Mouse (Mus musculus) retina, embryonic 14.5 days (tissue): ENCODE data around the gene B4galnt4.

ENCODE experiments used
- DNase-seq: peaks from one replicate; pipeline ENCODE4 v3.0.0-alpha.2; 2015; ENCODE audit warnings: low spot score

B4galnt4 gene

DNA sequence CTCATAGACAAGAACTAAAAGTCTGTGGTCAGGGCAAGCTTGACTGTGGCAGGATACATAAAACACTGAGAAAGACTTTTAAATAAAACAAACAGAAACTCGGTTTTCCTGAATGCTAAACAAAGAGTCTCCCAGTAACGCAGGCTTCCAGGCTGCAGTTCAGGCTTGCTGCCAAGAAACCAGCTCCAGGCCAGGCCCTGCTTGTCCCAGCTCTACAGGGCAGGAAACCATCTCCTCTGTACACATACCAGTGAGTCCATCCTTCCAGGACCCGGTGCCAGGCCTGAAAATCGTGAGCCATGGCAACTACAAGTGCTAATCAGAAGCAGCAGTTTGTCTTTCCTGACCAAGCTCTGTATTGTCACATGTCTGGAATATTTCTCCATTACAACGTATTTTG is 19.2 kb upstream of the B4galnt4 start:
- no peak for DNase-seq

DNA sequence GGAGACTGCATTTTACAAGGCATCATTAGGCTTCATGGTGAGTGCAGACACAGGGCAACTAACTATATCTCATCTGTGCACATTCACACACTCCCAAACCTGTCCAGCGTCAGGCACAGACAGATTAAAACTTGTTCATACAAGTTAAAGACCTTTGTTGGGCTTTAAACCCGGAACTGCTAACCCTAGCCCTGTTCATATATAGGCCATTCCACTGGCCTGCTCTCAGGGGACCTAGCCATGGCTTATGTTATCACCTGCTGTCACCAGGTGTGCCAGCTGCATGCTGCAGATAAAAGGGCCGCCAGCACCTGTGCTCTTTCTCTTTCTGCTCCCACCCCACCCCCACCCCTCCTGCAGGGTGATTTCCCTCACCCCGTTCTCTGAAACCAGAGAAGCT is 18.4 kb upstream of the B4galnt4 start:
- DNase-seq, result no peak

DNA sequence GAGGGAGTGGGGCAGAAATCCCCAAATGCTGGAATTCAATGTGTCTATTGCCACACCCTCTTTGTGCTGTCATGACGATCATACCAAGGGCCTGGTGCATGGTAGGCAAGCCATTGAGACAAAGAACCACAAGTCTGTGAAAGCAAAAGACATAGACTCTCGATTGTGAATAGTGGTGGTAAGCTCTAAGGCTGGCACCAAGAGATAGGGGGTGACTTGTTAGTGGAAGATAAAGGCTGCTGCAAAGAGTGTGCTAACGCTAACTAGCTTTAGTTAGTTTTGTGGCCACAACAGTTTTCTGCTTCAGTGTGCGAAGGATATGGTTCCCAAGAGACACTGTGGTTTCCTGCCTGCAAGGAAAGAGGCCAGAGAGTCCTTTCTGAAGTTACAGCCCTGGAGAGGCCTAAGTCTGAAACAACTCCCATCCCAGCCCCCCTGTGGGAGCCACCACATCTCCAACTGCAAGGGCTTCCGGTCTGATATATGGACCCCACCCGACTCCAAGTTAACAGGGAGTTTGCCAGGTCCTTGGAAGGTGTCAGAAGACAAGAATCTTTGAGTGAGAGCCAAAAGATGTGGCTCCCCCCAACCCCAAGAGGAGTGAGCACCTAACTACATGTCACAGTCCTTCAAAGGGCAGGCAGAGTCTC is 13.8 kb upstream of the B4galnt4 start:
- DNase-seq, result no peak

DNA sequence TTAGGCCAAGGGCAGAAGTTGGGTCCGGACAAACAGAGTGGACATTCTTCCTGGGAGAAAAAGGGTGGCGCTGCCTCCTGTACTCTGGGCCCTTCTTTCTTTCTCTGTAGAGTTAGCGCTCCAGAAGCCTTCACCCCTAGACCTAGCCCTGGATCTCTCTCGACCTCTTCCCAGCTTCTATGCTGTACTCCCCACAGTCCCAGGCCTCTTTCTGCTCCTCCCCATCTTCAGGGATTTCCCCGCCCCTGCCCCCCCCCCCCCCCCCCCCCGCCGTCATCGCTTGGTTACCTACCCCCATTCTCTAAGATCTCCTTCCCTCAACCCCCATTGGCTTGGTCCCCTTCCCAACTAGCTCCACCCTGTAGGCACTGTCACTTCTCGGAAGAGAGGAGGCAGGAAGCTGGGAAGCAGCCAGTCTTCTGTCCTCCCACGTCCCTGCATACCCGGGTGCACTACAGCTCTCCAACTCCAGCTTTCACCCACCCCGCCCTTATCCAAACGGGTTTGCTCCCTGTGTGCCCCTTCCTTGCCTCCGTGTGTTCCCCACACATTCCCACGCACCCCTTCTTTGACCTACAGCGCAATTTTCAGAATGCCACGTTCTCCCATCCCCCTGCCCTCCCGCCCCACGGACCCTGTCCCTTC is 13.2 kb upstream of the B4galnt4 start:
- DNase-seq, result peak; percentile 40

DNA sequence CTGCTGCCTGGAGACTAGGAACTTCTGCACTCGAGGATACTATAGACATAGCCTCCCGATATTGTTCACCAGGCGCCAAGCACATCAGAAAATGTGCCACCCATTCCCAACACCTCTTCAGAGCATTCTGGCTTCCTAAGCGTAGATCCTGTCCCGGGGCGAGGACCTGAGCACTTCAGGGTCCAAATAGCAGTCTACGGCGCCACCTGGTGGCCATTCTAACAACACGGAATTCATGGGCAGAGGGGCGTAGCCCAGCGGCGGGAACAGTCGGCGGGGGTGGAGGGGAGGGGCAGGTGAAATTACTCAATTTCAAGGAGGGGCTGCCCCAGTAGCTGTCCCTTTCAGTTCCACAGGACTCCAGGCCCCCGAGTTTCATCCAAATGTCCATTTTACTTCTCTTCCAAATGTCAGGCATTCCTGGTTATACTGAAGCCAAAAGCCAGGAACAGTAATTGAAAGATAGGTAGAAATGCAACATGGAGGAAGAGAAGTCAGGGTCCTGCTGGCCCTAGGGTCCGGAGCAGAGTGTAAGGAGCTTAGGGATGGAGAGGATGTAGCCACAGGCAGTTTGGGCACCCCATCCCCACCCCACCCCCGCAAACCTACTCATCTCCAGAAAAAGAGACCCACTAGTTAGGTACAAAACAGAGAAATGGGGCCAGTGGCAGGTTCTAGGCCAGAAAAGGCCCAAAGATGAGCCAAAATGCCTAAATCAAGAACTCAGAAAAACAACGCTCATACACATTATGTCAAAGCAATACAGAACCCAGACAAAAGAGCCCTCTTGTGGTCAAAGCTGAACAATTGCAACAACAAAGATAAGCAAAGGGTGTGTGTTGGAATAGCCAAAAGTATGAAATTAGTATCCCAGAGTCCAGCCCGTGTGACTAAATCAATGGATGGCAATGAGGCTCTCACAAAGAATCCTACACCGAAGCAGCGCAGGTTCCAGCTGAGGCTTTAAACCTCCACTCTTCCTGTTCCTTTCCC is 12.4 kb upstream of the B4galnt4 start:
- peak; percentile 95 for DNase-seq

DNA sequence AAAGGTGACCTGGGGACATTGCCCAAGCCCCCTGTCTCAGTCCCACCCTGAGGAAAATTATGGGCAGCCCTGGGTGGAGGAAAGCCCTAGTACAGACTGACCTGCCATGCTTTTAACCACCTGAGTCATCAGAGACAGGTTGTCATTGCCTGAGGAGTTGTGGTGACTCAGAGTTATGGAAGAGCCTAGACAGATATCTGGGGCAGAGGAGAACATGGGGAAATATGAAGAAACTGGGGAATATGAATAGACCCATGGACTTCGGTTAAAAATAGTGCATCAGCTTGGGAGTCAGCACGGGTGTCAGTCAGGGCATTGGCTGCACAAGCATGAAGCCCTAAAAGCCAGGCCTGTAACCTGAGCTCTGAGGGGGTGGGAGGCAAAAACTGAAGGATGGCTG is 11.6 kb upstream of the B4galnt4 start:
- DNase-seq, result no peak

DNA sequence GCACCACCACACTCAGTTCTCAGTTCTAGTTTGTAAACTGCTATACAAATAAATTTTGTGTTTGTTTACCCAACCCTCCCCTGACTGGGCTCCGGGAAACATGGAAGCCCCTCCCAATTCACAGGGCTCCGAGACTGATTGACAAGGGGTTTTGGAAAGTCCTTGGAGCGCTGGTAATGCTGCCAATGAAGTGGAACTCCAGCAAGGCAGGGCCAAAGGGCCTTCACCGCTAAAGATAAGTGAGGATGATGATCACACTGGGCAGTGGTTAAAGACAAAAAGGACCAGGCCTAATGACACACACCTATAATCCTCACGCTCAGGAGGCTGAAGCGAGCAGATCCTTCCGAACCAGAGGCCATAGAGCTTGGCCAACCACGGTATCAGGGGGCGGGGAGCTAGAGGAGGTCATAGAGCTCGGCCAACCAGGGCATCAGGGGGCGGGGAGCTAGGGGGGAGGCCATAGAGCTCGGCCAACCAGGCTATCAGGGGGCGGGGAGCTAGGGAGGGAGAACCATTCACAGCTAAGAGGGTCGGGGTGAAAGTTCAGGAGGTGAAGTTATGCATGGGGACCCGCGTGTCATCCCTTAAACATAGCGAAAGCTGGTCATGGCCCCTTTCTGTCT is 9.7 kb upstream of the B4galnt4 start:
- no peak for DNase-seq

DNA sequence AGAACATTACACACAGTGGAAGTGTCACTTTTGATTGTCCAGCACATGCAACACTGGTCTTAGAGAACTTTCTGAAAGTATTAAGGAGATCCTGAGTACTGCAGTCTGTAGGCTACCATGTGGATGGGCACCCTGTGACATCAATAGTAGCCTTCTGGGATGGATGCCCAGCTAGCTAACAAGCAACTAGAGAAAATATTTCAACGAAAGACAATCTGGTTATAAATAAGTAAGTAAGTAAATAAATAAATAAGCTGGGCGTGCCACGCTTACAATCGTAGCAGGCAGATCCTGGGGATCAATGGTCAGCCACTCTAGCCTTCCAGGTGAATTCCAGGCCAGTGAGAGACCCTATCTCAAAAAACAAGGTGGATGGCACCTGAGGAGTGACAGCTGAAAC is 8.9 kb upstream of the B4galnt4 start:
- no peak for DNase-seq

DNA sequence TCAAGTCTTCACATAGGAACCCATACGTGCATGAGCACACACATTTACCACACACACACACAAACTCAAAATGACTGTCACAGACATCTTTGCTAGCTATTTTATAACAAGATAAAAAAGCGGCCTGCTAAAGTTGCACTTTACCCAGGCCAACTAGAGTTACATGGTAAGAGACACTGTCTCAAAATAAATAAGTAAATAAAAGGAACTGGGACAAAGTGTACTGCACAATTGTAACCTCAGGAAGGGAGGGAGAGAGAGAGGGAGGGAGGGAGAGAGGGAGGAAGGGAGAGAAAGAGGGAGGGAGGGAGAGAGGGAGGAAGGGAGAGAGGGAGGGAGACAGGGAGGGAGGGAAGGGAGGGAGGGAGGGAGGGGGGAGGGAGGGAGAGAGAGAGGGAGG is 8.5 kb upstream of the B4galnt4 start:
- no peak for DNase-seq

DNA sequence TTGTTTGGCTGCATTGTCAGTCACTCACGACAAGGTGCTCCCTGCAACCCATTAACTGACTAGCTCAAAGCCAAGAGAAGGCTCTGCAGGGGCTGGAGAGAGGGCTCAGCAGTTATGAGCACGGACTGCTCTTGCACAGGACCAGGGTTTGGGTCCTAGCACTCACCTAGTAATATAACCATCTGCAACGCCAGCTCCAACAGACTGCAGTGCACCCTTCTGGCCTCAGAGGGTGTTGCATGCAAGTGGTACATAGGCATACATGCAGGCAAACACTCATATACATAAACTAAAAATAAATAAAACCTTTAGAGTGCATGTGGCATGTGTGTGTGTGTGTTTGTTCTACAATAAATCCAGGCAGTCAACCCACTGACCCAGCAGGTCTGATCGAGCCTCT is 5.1 kb upstream of the B4galnt4 start:
- no peak for DNase-seq

DNA sequence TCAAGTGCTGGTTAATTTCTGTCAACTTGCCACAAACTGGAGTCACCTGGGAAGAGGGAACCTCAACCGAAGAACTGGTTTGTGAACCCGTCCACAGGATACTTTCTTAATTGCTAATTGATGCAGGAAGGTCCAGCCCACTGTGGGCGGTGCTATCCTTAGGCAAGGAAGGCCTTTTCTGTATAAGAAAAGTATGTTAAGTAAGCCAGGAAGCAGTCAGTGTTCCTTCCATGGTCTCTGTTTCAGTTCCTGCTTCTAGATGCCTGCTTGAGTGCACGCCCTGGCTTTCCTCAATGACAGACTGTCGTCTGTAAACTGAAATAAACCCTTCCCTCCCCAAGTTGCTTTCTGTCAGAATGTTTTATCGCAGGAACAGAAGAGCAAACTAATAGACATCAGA is 3.9 kb upstream of the B4galnt4 start:
- DNase-seq, result no peak

DNA sequence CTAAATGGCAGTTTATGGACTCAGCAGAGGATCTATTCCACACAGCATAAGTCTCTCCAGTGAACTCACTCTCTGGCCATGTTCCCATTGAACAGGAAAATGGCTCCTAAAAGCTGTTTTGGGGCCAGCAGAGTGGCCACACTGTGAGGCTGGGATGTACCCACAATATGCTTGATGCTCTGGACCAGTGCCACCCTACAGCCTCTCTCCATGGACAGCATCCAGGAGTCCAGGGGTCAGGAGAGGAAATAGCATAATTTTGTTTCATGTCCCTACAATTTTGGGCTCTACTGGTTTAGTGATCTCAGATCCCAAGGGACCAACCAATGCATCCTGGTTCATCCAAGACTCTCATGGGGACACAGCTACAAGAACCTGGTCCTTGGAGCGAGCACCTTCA is 3.4 kb upstream of the B4galnt4 start:
- no peak for DNase-seq

DNA sequence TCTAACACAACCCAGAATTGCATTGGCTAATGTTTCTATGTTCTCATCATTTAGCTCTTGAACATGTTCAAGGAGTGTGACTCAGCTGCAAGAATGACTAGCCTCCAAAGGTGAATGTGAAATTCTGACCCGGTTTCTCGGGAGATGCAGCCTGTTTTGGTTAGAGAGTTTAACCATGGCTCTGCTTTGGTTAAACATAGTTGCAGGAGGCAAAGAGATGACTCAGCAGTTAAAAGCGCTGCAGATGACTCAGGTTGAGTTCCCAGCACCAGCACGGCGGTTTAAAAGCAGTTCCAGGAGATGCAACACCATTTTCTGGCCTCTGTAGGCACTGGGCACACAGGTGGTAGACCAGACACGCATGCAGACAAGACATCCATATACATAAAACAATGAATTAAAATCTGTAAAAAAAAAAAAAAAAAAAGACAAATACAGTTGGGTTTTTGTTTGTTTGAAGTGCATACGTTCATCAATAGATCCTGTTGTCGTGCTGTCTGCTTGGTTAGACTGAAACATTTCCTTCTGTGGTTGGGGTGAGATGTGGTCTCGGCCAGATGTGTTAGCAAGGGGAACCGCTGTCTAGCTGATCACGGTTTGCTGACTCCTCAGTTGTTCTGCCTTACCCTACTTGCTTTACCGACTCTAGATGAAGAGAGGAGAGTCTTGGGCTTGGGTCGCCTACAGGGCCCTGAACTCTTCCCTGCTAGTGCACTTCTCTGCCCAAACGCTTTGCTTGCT is 2.1 kb upstream of the B4galnt4 start:
- no peak for DNase-seq

DNA sequence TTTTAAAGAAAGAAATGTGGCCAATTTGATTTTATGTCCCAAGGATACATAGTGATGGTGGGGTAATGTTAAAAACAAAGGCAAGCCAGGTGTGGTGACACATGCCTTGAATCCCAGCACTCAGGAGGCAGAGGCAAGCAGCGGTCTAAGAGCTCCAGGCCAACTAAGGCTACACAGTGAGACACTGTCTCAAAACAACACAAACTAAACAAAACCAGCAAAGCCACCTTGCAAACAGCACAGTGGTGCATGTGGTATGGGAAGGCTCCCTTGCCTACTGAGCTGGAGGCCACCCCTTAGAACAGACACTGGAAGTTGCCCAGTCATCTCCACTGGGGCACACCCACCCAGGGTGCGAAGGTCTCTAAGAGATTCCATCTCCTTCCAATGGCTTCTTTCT is 975 bp upstream of the B4galnt4 start:
- no peak for DNase-seq

DNA sequence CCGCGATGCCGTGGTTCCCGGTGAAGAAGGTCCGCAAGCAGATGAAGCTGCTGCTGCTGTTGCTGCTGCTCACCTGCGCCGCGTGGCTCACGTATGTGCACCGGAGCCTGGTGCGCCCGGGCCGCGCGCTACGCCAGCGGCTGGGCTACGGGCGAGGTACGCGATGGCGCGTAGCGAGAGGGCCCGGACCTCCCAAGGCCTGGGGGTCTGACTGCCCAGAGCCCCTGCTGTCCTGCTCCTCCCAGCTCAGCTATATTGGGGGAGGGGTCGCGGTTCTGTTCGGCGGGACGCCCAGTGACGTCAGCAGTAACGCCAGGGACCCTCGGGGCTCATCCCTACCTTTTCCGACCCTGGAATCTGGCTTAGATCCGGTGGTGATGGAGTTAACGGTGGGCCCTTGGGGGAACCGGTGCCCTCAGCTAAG is 377 bp downstream of the B4galnt4 start:
- DNase-seq, result peak; percentile 55

DNA sequence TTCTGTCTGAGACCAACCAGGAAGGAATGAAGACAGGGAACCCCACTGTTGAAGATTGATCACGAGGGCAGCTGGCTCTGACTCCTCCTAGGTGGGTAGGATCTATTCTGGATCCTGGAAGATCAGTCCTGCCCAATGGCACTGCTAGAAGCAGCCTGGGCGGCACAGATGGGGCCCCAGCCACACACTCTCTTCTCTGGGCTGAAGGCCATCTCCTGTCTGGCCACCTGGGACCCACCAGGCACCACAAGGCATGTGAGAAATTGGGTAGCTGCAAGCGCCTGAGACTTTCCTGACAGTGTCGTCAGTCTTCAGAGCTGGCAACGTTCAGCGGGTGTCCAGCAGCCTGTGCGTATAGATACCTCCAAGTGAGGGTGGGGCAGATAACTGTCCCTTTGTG is 1.6 kb downstream of the B4galnt4 start:
- no peak for DNase-seq

DNA sequence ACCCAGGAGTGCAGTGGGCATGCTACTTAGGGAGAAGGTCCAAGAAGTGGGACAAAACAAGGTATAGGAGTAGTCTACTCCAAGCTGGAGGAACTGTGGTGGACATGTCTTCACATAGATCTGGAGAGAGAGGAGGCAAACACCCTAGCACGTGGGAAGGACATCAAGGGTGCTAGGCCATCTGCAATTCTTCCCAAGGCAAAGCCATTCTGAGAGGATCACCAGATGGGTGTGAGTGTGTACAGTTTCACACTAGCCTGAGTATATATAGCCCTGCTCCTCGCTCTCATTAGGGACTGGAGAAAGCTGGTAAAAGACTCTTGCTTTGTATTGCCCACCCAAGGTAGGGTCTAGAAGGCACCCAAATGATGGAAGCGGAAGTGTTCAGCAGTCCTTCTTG is 2.4 kb downstream of the B4galnt4 start:
- DNase-seq, result no peak

DNA sequence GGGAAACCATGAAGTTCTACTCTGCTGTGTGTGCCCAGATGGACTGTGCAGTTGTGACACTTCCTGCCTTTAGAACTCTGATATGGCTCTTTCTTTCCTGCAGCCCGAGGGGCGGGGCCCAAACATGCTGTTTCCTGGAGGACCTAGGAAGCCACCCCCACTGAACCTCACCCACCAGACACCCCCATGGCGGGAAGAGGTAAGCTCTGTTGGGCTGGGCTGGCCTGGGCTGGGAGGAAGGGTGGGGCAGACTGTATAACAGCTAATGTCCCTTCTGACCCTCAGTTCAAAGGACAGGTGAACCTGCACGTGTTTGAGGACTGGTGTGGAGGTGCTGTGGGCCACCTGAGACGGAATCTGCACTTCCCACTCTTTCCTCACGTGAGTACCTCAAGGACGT is 3.3 kb downstream of the B4galnt4 start:
- no peak for DNase-seq

DNA sequence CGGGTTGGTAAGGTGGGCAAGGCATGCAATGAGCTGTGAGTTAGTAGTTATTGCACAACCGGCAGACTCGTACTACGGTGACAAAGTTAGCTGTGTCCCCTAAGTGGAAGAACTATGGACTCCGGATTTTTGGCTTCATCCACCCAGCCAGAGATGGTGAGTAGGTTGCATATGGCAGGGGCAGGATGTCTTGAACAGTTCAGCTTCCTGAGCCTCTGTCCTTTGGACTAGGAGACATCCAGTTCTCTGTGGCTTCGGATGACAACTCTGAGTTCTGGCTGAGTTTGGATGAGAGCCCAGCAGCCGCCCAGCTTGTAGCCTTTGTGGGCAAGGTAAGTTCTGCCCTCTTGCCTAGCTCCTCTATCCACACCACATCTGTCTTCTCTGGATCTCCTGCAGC is 3.7 kb downstream of the B4galnt4 start:
- no peak for DNase-seq

DNA sequence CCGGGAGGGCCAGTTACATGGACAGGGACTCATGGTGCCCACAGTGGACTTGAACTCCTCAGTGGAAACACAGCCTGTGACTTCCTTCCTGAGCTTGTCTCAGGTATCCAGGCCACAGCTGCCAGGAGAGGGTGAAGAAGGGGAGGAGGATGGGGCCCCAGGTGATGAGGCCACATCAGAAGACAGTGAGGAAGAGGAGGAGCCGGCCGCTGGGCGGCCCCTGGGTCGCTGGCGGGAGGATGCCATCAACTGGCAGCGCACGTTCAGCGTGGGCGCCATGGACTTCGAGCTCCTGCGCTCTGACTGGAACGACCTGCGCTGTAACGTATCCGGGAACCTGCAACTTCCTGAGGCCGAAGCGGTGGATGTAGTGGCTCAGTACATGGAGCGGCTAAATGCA is 7.4 kb downstream of the B4galnt4 start:
- DNase-seq, result no peak

DNA sequence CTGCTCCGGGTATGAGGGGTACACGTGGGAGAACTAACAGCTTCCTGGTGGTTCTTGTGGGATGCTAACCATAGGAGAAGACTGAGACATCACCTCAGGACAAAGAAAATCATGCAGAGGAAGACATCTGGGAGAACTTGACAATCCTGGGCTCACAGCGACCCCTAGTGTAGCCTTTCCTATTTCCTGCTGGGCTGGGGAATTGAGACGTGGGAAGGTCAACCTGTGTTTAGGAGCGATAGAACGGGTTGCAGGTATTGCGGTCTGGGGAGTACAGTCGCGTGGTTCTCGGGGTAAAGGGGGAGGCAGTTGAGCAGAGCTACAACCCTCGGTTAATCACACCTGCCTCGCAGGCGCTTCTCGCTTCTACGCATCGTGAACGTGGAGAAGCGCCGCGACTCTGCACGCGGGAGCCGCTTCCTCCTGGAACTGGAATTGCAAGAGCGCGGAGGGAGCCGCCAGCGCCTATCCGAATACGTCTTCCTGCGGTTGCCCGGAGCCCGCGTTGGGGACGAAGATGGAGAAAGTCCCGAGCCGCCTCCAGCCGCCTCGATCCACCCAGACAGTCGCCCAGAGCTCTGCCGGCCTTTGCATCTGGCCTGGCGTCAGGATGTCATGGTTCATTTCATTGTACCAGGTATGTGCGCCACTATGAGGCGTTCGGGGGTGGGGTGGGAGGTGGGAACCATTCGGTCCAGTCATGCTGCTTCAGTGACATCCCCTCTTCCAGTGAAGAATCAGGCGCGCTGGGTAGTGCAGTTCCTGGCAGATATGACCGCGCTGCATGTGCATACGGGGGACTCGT is 9.4 kb downstream of the B4galnt4 start:
- DNase-seq, result peak; percentile 91
